Mouse (Mus musculus) CH12F3 (cell line): ENCODE data around the gene 2210407C18Rik.

Experiments
- in situ Hi-C: fragments of 300-500 bp; cut with MboI; formaldehyde crosslinking; loops from 2 replicates; pipeline ENCODE4 v1.14.3; 2020; ENCODE audit warnings: low sequenced_read_pairs

Gene 2210407C18Rik

DNA sequence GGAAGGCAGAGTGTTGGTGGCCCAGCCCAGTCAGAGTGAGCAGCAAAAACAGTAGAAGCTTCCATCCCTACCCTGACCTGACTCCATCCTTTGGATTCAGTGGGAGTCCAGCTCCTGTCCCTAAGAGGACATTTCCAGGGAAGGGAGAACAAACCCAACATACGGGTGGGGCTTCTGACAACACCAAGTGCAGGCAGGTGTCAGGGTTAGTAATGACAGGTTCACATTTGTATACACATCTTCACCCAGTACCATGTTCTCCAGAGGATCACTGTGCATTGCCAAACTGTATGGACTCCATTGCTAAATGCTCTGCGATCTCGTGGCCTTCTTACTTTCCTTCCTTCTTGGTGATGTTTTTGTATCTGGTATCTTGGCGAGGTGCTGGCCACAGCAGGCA lies at the start of gene 2210407C18Rik:
TSS of gene 2210407C18Rik (minus strand) at position 101 of the 400 bp plus-strand sequence.
- in situ Hi-C loops: no loop called here

DNA sequence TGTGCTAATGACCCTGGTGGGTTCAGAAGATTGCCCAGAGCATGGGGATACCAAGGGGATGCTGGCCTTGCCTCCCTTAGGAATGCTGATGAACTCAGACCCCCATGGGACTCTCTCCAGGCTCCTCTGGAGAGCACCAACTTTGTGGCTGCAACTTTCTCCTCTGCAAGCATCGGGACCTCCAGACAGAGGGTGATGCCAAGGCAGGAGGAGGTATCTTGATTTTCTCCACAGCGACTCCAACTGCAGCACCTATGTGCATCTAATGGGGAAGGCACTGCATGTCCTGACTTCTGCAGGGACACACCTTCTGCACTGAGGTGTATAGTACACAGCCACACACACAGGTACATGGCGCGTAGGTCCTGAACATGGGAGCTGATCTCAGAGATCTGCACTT lies 42.7 kb upstream of the 2210407C18Rik start, which contains the start of gene Olfr322:
TSS of gene Olfr322 (plus strand) at position 187 of the 400 bp plus-strand sequence.
- in situ Hi-C loops: no loop called here

DNA sequence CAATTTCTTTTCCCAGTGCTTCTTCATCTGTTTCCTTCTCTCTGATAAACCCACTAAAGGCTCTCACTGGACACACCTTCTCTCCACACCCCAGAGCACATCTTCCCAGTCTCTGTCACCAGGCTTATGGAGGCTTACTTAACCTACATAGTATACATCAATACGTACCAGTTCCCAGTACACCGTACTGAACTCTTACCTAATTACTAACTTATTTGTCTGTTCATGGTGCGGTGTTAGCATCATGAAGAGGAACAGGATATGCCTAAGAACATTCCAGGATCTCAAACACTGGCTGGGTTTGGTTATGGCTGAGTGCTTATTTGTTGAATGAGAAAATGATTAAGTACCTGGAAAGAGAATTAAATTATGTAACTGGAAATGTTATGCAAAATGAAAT lies 39.3 kb upstream of the 2210407C18Rik start:
- in situ Hi-C loops: no loop called here

DNA sequence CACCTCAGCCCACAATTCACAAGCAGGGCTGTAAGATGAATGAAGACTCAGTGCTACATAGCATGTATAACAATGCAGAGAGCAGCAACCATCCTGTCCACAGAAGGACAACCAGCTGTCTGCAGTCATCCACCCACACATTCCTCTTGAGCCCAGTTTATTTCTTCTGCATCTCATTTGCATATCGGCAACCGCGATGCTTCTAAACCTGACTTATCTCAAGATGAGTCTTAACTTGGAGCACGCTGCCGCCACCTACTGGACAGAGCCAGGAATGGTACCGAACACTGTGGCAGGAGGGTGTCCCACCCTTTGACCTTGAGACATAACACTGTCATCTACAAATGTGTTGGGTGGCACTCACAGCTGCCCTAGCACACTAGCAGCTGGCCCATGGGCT lies 27.5 kb upstream of the 2210407C18Rik start:
- in situ Hi-C loops: loop anchor here (25.0 kb wide), 1 partner anchor 406 kb away; no protein-coding TSS in a partner anchor

DNA sequence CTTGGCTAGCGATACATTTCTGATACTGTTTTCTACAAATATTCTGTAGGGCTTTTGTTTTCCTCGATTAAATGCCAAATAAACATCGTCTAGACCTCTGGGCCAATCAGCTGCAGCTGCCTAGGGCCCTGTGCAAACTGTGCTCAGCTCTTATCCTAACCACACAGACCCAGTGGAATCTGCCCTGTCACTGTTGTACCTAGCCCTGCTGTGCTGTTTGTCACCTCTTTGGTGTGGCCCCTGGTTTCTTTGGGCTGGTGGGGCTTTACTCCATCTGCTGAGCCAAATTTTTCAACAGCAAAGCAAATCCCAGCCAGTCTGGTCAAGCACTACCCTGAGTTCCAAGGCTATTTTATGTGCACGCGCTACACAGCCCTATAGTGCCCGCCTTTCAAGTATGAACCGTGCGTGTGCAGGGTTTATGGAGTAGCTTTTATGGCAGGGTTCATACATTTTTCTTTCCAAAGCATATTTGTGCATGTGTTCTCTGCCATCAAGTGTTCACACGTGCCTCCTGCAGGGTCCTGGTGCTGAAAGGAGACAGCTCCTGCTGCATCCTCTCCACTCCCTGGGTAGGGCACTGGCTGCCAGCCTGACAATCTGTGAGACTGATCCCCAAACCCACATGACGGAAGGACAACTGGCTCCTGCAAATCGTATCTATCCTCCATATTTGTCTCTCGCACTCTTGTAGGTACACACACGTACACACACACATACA lies 25.9 kb upstream of the 2210407C18Rik start:
- in situ Hi-C loops: loop anchor here (25.0 kb wide), 1 partner anchor 404 kb away; no protein-coding TSS in a partner anchor

DNA sequence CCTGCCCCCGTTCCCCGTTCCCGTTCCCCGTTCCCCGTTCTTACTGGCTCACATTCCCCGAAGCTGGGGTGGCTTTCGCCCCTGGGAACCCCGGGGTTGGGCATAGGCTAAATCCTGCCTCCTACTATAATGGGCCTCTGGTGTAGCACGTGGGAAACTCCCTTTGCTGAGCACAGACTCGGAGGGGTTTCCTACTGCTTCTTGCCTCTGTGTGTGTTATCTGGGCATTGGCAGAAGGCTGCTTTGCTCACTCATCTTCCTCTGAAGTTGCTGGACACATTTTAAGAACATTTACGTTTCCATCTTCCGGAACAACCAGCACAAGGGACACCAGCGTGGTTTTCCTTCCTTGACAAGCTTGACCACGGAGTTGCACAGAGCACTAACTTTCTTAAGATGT lies 25.2 kb upstream of the 2210407C18Rik start:
- in situ Hi-C loops: loop anchor here (25.0 kb wide), 1 partner anchor 404 kb away; no protein-coding TSS in a partner anchor

DNA sequence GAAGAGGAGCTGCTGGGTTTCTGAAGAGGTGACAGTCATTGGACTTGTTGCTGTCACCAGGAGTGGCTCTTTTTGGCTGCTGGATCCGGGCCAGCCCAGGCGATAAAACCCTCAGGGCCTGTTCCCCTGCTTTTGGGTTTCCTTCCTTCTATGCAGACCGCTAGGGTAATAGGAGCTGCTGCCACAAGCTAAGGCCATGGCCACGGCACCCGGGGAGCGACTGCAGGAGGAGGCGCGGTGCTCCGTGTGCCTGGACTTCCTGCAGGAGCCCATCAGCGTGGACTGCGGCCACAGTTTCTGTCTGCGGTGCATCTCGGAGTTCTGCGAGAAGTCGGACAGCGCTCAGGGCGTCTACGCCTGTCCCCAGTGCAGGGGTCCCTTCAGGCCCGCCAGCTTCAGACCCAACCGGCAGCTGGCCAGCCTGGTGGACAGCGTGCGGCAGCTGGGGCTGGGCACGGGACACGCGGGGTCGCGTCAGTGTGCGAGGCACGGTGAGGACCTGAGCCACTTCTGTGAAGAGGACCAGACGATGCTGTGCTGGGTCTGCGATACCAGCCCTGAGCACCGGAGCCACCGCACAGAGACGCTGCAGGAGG lies 24.5 kb upstream of the 2210407C18Rik start, which contains the start of gene Trim58:
TSS of gene Trim58 (plus strand) at position 194 of the 596 bp plus-strand sequence.
- in situ Hi-C loops: loop anchor here (25.0 kb wide), 1 partner anchor 403 kb away; no protein-coding TSS in a partner anchor

DNA sequence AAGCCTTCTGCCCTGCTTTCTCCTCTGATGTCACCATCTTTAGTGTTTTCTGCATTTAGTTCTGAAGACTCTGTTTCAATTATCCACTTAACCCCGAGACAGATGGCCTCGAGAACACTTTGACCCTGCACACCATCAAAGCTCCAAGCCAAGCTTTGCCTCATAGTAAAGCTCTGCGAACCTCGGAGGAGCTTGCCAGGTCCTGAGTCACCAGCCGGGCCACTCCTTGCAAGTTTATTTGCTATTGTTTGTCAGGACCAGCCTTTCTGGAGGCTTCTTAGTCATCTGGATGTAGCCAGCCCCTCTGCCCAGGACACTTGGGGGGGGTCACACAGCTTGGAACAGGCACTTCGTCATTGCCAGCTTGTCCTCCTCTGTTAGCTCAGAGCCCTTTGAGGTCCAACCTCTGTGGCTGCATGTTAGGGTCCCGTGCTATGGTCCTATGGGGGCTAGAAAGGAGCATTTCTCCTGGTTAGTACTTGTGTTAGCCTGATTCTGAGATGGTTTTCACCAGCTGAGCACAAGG lies 22.4 kb upstream of the 2210407C18Rik start:
- in situ Hi-C loops: loop anchor here (25.0 kb wide), 1 partner anchor 401 kb away; no protein-coding TSS in a partner anchor

DNA sequence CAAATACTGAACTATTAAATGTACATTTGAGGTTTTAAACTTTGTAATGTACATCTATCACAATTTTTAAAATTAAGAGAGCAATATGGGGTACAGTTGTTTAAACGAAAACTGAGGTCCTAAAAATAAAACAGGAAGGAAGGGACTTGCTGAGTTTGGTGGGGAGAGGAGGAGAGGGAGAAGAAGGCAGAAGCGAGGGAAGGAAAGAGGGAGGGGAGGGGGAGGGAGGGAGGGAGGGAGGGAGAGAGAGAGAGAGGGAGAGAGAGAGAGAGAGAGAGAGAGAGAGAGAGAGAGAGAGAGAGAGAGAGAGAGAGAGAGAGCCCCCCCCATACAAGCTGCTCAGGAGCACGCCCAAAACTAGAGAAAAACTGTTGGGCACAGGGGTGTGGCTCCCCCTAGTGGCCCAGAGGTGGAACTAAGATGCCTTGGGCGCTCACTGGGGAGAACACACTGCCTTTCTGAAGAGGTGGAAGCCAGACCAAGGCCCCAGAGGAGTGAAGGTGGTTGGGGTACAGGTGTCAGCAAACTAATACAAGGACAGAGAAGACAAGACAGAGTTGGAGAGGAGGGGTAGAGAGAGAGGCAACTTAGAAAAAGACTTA lies 20.6 kb upstream of the 2210407C18Rik start:
- in situ Hi-C loops: loop anchor here (25.0 kb wide), 1 partner anchor 399 kb away; no protein-coding TSS in a partner anchor

DNA sequence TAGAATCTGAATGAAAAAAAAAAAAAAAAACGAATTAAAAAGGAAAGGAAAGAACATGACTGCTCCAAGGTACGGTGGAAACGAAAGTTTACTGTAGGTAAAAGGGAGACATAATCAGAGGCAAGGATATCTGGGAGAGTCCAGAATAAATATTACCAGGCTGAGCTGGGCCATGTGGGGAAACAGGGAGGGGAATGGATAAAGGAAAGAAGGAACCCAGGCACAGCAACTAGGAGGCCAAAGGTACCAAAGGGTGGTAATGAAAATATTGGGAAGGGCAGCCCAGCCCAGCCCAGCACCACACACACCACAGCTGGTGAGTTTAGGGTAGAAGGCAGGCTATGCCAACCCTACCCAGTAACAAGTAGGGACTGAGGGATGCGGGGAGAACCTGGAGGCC lies 19.0 kb upstream of the 2210407C18Rik start:
- in situ Hi-C loops: loop anchor here (25.0 kb wide), 1 partner anchor 398 kb away; no protein-coding TSS in a partner anchor

DNA sequence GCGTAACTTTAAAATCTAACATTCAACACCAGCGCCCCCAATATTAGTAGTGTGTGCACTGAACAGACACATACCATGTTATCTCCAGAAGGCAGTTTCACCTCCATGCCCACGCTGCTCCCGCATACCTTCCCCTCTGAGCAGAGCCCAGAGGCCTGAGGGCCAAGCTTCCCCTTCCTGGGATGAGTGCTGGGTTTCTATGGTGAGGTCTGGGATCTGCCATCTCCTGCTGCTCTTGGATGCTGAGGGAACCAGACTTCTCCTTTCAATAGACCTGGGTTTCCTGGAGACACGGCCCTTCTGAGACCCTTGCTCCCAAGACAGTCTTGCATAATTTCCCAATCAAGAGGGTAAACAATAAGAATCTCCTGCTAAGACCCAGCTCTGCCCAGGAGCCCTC lies 14.5 kb upstream of the 2210407C18Rik start, which contains the start of gene Olfr323:
TSS of gene Olfr323 (minus strand) at position 101 of the 400 bp plus-strand sequence.
- in situ Hi-C loops: loop anchor here (25.0 kb wide), 1 partner anchor 393 kb away; no protein-coding TSS in a partner anchor

DNA sequence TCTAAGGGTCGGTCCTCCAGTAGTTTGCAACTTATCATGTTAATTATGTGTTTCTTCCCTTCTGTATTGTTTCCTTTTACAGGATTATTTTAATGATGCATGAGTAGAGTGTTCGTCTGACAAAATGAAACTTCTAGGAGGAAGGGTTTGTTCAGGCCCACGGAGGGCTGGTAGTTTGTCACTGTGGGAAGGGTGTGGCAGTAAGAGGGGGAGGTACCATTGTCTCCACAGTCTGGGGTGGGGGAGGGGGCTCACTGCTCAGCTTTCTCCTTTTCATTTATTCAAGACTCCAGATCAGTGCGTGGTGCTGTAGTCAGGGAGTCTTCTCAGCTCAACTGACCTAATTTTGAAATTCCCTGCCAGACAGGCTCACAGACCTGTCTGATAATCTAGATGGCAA lies 10.3 kb upstream of the 2210407C18Rik start:
- in situ Hi-C loops: loop anchor here (25.0 kb wide), 1 partner anchor 389 kb away; no protein-coding TSS in a partner anchor

DNA sequence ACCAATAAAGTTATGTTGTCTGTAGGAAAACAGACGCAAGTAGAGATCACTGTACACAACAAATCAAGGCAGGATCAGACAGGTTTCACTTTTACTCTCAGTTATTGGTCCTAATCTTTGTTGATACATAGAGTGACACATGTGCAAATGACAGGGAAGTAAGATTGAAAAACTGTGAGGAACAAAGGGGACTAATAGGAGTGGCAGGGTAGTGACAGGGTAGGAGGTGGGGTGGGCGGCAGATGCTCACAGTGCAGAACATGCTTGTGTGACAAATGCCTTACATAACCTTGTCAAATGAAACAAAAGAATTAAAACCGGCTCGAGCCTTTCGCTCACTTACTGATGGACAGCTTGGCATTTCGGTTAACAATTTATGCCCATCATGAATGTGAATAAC lies 2.9 kb upstream of the 2210407C18Rik start:
- in situ Hi-C loops: no loop called here

DNA sequence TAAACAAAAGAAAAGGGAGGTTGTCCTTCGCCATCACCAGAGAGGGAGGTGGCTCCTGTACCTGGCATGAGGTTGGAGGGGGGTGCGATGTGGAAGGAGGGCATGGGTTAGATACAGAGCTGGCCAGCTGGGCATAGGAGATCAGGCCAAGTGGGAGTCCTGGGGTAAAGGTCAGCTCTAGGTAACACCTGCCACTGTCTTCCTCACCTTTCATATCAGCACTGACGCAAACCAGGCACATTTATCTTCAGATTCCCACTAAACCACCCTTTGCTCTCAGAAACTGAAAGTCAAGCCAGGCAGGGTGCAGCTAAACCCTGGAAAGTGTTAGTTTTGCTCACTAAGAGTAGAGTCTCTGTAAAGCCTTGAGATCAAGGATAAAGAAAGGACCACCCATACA lies 2.5 kb upstream of the 2210407C18Rik start:
- in situ Hi-C loops: no loop called here

DNA sequence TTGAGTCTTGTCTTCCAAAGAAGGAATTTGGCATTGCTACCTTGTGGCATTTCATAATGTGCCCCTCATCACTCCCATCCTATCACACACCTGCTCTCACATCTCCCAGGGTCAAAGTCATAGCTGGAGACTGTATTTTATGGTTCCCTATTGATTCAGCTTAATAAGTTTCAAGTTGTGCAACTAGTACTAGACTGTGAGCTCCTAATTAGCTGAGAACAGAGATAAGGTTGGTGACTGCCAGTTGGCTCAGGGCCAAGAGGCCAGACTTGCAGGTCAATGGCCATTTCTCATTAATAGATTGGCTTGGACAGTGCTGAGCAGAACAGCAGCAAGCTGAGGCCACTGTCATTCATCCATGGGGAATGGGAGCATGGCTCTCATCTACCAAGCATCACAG lies 1.3 kb downstream of the 2210407C18Rik start:
- in situ Hi-C loops: no loop called here

DNA sequence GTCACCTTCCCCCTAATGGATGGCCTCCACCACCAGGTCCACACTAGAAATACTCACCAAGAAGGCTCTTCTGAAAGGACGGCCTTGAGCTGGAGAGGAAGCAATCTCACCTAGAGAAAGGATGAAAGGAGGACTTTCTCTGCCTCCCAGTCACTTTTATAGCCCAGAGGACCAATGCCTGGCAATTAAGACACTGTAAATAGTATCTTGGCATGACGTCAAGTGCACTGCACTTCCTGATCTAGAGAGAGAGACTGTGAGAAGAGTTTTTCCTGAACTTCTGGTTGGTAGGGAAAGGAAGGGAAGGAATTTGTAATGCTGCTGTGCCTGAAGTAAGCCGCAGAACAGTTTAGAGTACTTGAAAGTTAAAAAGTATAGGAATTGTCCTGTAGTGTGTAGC lies 2.5 kb downstream of the 2210407C18Rik start:
- in situ Hi-C loops: no loop called here

DNA sequence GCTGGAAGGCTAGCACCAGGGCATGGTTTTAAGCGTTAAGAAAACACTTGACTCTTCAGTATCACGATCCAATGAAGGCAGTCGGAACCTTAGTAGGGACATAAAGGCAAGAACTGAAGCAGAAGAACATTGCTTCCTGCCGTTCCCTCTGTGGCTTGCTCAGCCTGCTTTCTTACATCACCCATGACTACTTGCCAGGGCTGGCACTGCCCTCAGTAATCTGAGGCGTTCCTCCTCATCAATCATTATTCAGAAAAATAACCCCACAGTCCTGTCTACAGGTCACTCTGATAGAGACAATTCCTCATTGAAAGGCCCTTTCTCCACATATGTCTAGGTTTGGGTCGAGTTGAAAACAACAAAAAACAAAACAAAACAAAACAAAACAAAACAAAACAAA lies 8.8 kb downstream of the 2210407C18Rik start:
- in situ Hi-C loops: no loop called here

DNA sequence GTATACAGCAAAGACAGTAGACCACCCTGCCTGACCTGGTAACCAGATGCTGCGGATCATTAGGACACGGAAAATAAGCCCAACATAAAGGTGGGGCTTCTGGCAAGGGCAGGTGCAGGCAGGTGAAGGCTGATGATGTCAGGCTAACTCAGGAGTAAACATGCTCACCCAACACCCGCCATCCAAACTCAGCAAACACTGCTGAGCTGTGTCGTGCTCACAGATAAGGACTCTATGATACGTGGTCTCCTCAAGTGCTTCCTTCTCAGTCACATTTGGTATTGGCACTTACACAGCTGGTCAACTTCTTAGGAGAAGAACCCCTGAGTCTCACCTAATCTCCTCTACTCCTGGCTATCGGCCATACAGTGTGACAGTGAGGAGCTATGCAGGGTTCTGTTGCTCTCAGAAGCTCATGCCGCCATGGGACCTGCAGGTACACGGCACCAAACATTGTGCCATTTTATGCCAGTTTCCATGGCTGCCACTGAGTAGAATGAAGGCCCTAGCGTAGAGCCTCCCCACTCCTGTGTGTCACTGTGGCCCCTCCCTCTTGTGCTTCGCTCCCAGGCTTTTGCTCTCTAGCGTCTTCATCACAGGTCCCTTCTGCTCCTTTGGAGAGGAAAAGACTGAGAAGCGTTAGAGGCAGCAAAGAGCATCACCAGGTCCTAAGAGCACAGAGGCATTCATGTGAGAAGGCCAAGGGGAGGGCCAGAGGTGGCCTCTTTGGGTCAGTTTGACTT lies 9.5 kb downstream of the 2210407C18Rik start:
- in situ Hi-C loops: no loop called here

DNA sequence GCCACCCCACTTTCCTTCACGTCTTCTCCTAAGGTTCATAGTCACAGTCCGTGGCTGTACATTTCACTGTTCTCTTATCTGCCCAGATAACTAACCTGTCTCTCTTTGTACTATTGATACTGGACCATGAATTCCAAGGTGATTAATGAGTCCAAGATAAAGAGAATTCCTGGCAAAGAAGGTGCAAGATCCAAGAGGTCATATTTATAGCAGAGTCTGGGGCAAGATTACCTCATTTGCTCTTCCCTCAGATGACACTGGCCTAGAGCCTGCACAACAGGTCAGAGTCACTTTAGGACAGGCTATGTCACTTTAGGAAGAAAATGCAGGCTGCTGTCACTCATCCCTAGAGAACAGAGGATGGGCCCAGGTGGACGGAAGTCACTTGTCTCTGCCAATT lies 10.6 kb downstream of the 2210407C18Rik start:
- in situ Hi-C loops: no loop called here

DNA sequence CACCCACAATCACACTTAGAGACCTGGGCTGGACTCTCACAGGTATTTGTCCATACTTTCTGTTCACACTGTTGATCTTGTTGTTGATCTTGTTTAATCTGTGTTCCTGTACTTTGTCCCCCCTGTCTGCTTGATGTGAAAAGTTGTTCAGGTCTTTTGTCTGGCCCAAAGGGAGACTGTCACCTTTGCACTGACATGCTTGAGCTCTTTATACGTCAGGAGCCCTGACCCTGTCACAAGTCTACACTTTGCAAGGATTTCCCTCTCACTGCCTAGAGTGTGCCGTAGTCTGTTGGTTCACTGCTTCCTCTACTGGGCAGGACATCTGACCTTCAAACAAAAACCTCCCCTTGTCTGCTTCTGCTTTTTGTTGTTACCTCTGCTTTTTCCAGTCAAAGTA lies 11.2 kb downstream of the 2210407C18Rik start:
- in situ Hi-C loops: no loop called here
